Mouse (Mus musculus): ENCODE measurements around the gene Tmem98. TPM values are rescaled to one million over a fixed set of nuclear protein-coding genes. Genes with fewer than 3 reads are reported as not detected.

The Tmem98 gene
- polyA plus RNA-seq, 1 experiment from 2014 or later: 30.1 TPM

GRCm38 (mm10) chr11:80808551-80809070, 1.4 kb upstream of the Tmem98 start:
- Histone ChIP-seq H3K27me3 (replicated peaks; ENCODE audit: control insufficient read depth, insufficient read depth, low read length) (no peaks in the 10 kb centered on the region), H3K36me3 (ENCODE audit: control insufficient read depth, insufficient read depth) (no peaks in the 10 kb centered on the region), H3K4me2 (ENCODE audit: low read length) (no peak overlapping the region), H3K9me3 (ENCODE audit: control insufficient read depth, low read length) (no peaks in the 10 kb centered on the region), H3K4me3 (replicated peaks; ENCODE audit: low read length) (no peak overlapping the region), H3K9ac (replicated peaks; ENCODE audit: low read depth, low read length) (no peak overlapping the region), H3K4me1 (replicated peaks; ENCODE audit: control insufficient read depth, insufficient read depth, low read length) (peaks cover 12% of the 10 kb centered on the region), H3K27ac (ENCODE audit: low read length) (no peak overlapping the region)
- 74% methylated on average over 6 of the region's 6 CpGs for WGBS
- no peak for ATAC-seq

- H3K4me2 ChIP-seq (ENCODE audit: low read length): peak overlapping the region; percentile 89
- H3K4me1 ChIP-seq (replicated peaks; ENCODE audit: control insufficient read depth, insufficient read depth, low read length): peaks cover 12% of the 10 kb centered on the region
- H3K27me3 ChIP-seq (replicated peaks; ENCODE audit: control insufficient read depth, insufficient read depth, low read length): no peaks in the 10 kb centered on the region
- H3K4me3 ChIP-seq (replicated peaks; ENCODE audit: low read length): peak overlapping the region; percentile 53
- 35% methylated on average over 5 of the region's 6 CpGs for WGBS
- no peak overlapping the region for H3K27ac ChIP-seq (ENCODE audit: low read length)
- ATAC-seq: peak; percentile 13; the same call in 1 of the 2 replicates
- H3K9ac ChIP-seq (replicated peaks; ENCODE audit: low read depth, low read length): peak overlapping the region; percentile 73; the same call in 1 of the 2 replicates
- no peaks in the 10 kb centered on the region for H3K9me3 ChIP-seq (ENCODE audit: control insufficient read depth, low read length)
- H3K36me3 ChIP-seq (ENCODE audit: control insufficient read depth, insufficient read depth): no peaks in the 10 kb centered on the region
Measured at GRCm38 (mm10) chr11:80809666-80809992, 346 bp upstream of the Tmem98 start.

GRCm38 (mm10) chr11:80811156-80811555, 1.2 kb downstream of the Tmem98 start:
- H3K9ac ChIP-seq (replicated peaks; ENCODE audit: low read depth, low read length): peak overlapping the region; percentile 73
- H3K27me3 ChIP-seq (replicated peaks; ENCODE audit: control insufficient read depth, insufficient read depth, low read length): no peaks in the 10 kb centered on the region
- H3K4me3 ChIP-seq (replicated peaks; ENCODE audit: low read length): peak overlapping the region; percentile 53
- H3K9me3 ChIP-seq (ENCODE audit: control insufficient read depth, low read length): no peaks in the 10 kb centered on the region
- 0 out of 2 replicates have a peak, but pooled peaks cover 3% of the 10 kb centered on the region for H3K36me3 ChIP-seq (ENCODE audit: control insufficient read depth, insufficient read depth)
- H3K4me1 ChIP-seq (replicated peaks; ENCODE audit: control insufficient read depth, insufficient read depth, low read length): peaks cover 12% of the 10 kb centered on the region
- no peak overlapping the region for H3K27ac ChIP-seq (ENCODE audit: low read length)
- no peak for ATAC-seq
- H3K4me2 ChIP-seq (ENCODE audit: low read length): peak overlapping the region; percentile 89
- 18% methylated on average over 5 of the region's 5 CpGs for WGBS

DNA sequence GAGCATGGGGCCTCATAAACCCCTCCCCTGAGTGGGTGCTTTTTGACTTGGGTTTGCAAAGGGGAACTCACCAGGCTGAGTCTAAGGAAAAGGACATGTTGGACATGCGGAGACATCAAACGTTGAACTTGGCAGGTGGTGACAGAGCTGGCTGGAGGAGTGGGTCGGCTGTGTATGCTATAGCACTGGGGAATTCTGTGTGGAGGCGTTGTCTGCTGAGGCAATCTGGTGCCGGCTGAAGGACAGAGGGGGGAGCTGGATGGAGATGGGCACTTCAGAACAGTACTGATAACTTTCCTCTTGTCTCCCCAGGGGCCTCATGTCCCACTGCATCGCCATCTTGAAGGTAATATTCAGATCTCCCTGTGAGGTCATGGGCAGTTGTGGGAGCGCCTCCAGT, 5.4 kb downstream of the Tmem98 start:
- no peak overlapping the region for H3K9ac ChIP-seq (replicated peaks; ENCODE audit: low read depth, low read length)
- ATAC-seq: no peak
- H3K27me3 ChIP-seq (replicated peaks; ENCODE audit: control insufficient read depth, insufficient read depth, low read length): no peaks in the 10 kb centered on the region
- H3K4me3 ChIP-seq (replicated peaks; ENCODE audit: low read length): no peak overlapping the region
- H3K36me3 ChIP-seq (ENCODE audit: control insufficient read depth, insufficient read depth): 0 out of 2 replicates have a peak, but pooled peaks cover 3% of the 10 kb centered on the region
- no peak overlapping the region for H3K4me2 ChIP-seq (ENCODE audit: low read length)
- no peaks in the 10 kb centered on the region for H3K9me3 ChIP-seq (ENCODE audit: control insufficient read depth, low read length)
- no peak overlapping the region for H3K27ac ChIP-seq (ENCODE audit: low read length)
- H3K4me1 ChIP-seq (replicated peaks; ENCODE audit: control insufficient read depth, insufficient read depth, low read length): peaks cover 10% of the 10 kb centered on the region
- 91% methylated on average over 7 of the region's 7 CpGs for WGBS

GRCm38 (mm10) chr11:80818060-80818697, 8.2 kb downstream of the Tmem98 start:
- ATAC-seq: peak; percentile 36
- Histone ChIP-seq H3K27ac (ENCODE audit: low read length) (no peak overlapping the region), H3K9ac (replicated peaks; ENCODE audit: low read depth, low read length) (no peak overlapping the region), H3K4me2 (ENCODE audit: low read length) (no peak overlapping the region), H3K36me3 (ENCODE audit: control insufficient read depth, insufficient read depth) (0 out of 2 replicates have a peak, but pooled peaks cover 3% of the 10 kb centered on the region), H3K4me3 (replicated peaks; ENCODE audit: low read length) (no peak overlapping the region), H3K27me3 (replicated peaks; ENCODE audit: control insufficient read depth, insufficient read depth, low read length) (no peaks in the 10 kb centered on the region), H3K4me1 (replicated peaks; ENCODE audit: control insufficient read depth, insufficient read depth, low read length) (0 out of 2 replicates have a peak, but pooled peaks cover 3% of the 10 kb centered on the region), H3K9me3 (ENCODE audit: control insufficient read depth, low read length) (no peaks in the 10 kb centered on the region)
- 49% methylated on average over 11 of the region's 11 CpGs for WGBS

- Histone ChIP-seq H3K36me3 (ENCODE audit: control insufficient read depth, insufficient read depth) (0 out of 2 replicates have a peak, but pooled peaks cover 3% of the 10 kb centered on the region), H3K27ac (ENCODE audit: low read length) (no peak overlapping the region), H3K4me2 (ENCODE audit: low read length) (no peak overlapping the region), H3K27me3 (replicated peaks; ENCODE audit: control insufficient read depth, insufficient read depth, low read length) (no peaks in the 10 kb centered on the region), H3K4me1 (replicated peaks; ENCODE audit: control insufficient read depth, insufficient read depth, low read length) (0 out of 2 replicates have a peak, but pooled peaks cover 3% of the 10 kb centered on the region), H3K9me3 (ENCODE audit: control insufficient read depth, low read length) (no peaks in the 10 kb centered on the region), H3K9ac (replicated peaks; ENCODE audit: low read depth, low read length) (no peak overlapping the region), H3K4me3 (replicated peaks; ENCODE audit: low read length) (no peak overlapping the region)
- 92% methylated on average over 3 of the region's 3 CpGs for WGBS
- no peak for ATAC-seq
Measured at GRCm38 (mm10) chr11:80820085-80820484, 10.1 kb downstream of the Tmem98 start.

DNA sequence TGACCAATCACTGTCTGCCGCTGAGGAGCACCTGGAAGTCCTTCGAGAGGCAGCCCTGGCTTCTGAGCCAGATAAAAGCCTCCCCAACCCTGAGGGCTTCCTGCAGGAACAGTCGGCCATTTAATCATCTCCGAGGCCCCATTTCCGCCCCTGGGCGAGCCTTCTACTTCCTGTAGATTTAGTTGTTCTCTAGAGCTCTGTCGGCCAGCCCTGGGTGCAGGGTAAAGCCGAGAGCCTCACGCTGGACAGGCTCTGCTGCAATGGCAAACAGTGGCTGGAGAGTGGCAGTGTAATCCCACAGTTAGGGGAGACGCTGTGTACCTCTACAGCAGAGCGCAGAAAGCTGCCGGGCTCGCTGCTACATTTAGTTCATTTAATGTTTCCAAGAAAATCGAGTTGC, 11.3 kb downstream of the Tmem98 start:
- no peaks in the 10 kb centered on the region for H3K36me3 ChIP-seq (ENCODE audit: control insufficient read depth, insufficient read depth)
- H3K27me3 ChIP-seq (replicated peaks; ENCODE audit: control insufficient read depth, insufficient read depth, low read length): no peaks in the 10 kb centered on the region
- no peaks in the 10 kb centered on the region for H3K9me3 ChIP-seq (ENCODE audit: control insufficient read depth, low read length)
- WGBS: 48% methylated on average over 14 of the region's 14 CpGs
- H3K4me2 ChIP-seq (ENCODE audit: low read length): no peak overlapping the region
- no peak overlapping the region for H3K4me3 ChIP-seq (replicated peaks; ENCODE audit: low read length)
- H3K9ac ChIP-seq (replicated peaks; ENCODE audit: low read depth, low read length): no peak overlapping the region
- H3K27ac ChIP-seq (ENCODE audit: low read length): no peak overlapping the region
- ATAC-seq: 0 out of 2 replicates have a peak, but pooled peaks have one; percentile 43
- 0 out of 2 replicates have a peak, but pooled peaks cover 3% of the 10 kb centered on the region for H3K4me1 ChIP-seq (replicated peaks; ENCODE audit: control insufficient read depth, insufficient read depth, low read length)

GRCm38 (mm10) chr11:80821794-80822193, 11.8 kb downstream of the Tmem98 start:
- Histone ChIP-seq H3K27me3 (replicated peaks; ENCODE audit: control insufficient read depth, insufficient read depth, low read length) (no peaks in the 10 kb centered on the region), H3K36me3 (ENCODE audit: control insufficient read depth, insufficient read depth) (no peaks in the 10 kb centered on the region), H3K4me3 (replicated peaks; ENCODE audit: low read length) (no peak overlapping the region), H3K9me3 (ENCODE audit: control insufficient read depth, low read length) (no peaks in the 10 kb centered on the region), H3K27ac (ENCODE audit: low read length) (no peak overlapping the region), H3K4me2 (ENCODE audit: low read length) (no peak overlapping the region), H3K4me1 (replicated peaks; ENCODE audit: control insufficient read depth, insufficient read depth, low read length) (0 out of 2 replicates have a peak, but pooled peaks cover 3% of the 10 kb centered on the region), H3K9ac (replicated peaks; ENCODE audit: low read depth, low read length) (no peak overlapping the region)
- WGBS: 84% methylated on average over 9 of the region's 9 CpGs
- no peak for ATAC-seq

DNA sequence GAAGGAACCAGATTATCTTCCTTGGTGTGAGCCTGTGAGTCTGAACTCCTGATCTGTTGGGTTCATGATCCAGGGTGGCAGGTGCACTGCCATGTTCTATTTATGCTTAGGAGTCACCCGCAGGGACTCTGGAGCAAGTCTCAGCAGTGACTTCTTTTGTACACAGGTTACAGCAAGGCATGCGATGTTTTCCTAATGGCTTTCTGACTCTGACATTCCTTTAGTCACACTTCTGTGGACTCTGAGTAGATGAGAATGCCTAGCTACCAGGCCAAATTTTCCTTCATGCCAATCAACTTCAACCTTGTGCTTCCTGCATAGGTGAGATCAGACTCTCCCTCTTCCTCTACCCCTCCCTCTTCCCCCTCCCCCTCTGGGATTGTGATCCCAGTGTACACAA, 25.4 kb downstream of the Tmem98 start:
- 84% methylated on average over 2 of the region's 2 CpGs for WGBS
- no peaks in the 10 kb centered on the region for H3K4me1 ChIP-seq (replicated peaks; ENCODE audit: control insufficient read depth, insufficient read depth, low read length)
- H3K9ac ChIP-seq (replicated peaks; ENCODE audit: low read depth, low read length): no peak overlapping the region
- H3K36me3 ChIP-seq (ENCODE audit: control insufficient read depth, insufficient read depth): no peaks in the 10 kb centered on the region
- ATAC-seq: no peak
- no peaks in the 10 kb centered on the region for H3K27me3 ChIP-seq (replicated peaks; ENCODE audit: control insufficient read depth, insufficient read depth, low read length)
- no peak overlapping the region for H3K27ac ChIP-seq (ENCODE audit: low read length)
- no peak overlapping the region for H3K4me2 ChIP-seq (ENCODE audit: low read length)
- no peak overlapping the region for H3K4me3 ChIP-seq (replicated peaks; ENCODE audit: low read length)
- no peaks in the 10 kb centered on the region for H3K9me3 ChIP-seq (ENCODE audit: control insufficient read depth, low read length)
